In the genomic region with DNA sequence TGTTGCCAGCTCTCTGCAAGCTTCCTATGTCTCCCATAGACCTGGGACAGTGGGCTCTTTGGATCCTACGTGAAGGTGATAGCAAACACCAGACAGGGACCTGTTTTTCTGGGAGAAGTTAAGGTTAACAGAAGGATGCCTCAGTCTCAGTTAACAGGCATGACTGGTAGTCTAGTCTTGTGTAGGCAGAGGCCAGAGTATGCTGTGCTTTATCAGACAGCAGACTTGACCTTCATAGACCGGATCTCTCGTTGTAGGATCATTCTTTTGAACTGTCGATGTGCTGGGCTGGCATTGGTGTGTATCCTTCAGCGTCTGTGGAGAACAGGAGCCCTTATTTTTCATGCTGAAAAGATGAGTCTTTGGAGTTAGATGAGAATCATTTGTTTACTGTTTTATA, we compare ENCODE assay signal across 15 mouse cellular contexts.
"Had no signal": no experiment of that assay in that cellular context is flagged by ENCODE, and none has a peak within 500 bp of the region (broad histone marks: within the 10 kb centered on the region; RNA-seq: fewer than 3 reads in every experiment).

No protein-coding gene starts in this region.

- H3K4me3 ChIP-seq: limb, embryonic 12.5 days; liver, embryonic 13.5 days; lung, embryonic 15.5 days; megakaryocyte, embryonic 14.5 days; midbrain, embryonic 15.5 days; neural tube, embryonic 12.5 days had no signal

- H3K9me3 ChIP-seq: limb, embryonic 12.5 days; liver, embryonic 13.5 days; lung, embryonic 15.5 days; megakaryocyte, embryonic 14.5 days; midbrain, embryonic 15.5 days; neural tube, embryonic 12.5 days had no signal

- ATAC-seq: liver, postnatal 0 days; midbrain, embryonic 15.5 days had no signal

- H3K9ac ChIP-seq: limb, embryonic 12.5 days; liver, embryonic 13.5 days; liver, postnatal 0 days; lung, embryonic 15.5 days; midbrain, embryonic 15.5 days; neural tube, embryonic 12.5 days had no signal

- H3K27me3 ChIP-seq: limb, embryonic 12.5 days; liver, embryonic 13.5 days; lung, embryonic 15.5 days; megakaryocyte, embryonic 14.5 days; midbrain, embryonic 15.5 days; neural tube, embryonic 12.5 days had no signal

- H3K4me2 ChIP-seq: limb, embryonic 12.5 days; liver, embryonic 13.5 days; lung, embryonic 15.5 days; midbrain, embryonic 11.5 days; midbrain, embryonic 15.5 days; neural tube, embryonic 12.5 days had no signal

- H3K27ac ChIP-seq: limb, embryonic 12.5 days; liver, embryonic 13.5 days; lung, embryonic 15.5 days; macrophage; midbrain, embryonic 15.5 days; neural tube, embryonic 12.5 days; stomach, postnatal 0 days had no signal

- H3K36me3 ChIP-seq: liver, embryonic 13.5 days; lung, embryonic 15.5 days; midbrain, embryonic 15.5 days; neural tube, embryonic 12.5 days had no signal

- DNase-seq: kidney, postnatal 25 days; layer of hippocampus, adult 9-11 months; liver; liver, embryonic 13.5 days; liver, postnatal 0 days; lung, postnatal 14 days; thymus, postnatal 4 days had no signal
